Mouse (Mus musculus) subcutaneous adipose tissue, adult 2 months (tissue): ENCODE measurements around the gene Nat9. TPM values are rescaled to one million over a fixed set of nuclear protein-coding genes. Genes with fewer than 3 reads are reported as not detected.

Experiments used
- polyA plus RNA-seq: library from polyadenylated mRNA; depleted of rRNA; stranded (reverse); fragments of >200 nt; gene quantifications from 2 replicates; pipeline ENCODE4 v1.2.3, GENCODE M21; 2012; ENCODE audit warnings: low replicate concordance; rRNA removed

The Nat9 gene
- 21.8 and 40.5 TPM in 2 replicates for polyA plus RNA-seq

DNA sequence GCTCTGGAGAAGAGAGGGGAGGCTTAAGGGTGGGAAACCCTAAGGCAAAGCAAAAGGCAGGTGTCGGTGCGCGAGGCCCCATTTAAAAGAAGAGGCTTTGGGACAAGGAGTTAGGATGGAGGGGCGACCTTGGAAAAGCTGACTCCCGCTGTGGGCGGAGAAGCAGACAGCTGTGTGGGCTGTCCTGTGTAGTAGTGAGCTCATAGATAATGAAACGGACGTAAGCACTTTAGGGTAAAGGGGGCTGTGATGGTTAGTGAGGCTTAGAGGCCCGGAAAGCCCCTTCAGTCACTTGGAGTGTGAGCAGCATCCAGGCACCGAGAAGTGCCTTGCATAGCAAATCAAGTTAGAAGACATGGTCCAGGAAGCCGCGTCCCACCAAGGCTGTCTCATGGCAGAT lies at the start of gene Nat9:
Nat9 (minus strand) TSS at position 167 of the 400 bp plus-strand sequence.

DNA sequence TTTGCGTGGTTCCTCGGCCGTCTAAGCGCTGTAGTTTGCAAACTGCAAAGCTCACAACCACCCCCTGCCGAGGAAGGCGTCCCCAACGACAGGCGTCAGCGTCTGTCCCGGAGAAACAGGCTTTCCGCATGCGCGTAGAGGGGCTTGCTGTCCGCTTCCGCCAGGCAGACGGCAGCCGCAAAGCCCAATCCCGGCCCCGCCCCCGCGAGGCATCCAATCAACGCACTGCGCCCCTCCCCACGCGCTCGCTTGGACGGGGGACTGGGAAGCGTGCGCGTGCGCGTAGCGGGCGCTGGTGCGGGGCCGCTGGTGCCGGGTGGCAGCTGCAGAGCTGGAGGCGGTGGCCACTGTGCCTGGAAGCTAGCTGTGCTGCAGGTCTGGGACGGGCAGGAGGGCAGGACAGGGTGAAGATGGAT lies 427 bp downstream of the Nat9 start, which contains the start of gene Tmem104:
Tmem104 (plus strand) TSS at position 264 of the 416 bp plus-strand sequence.

DNA sequence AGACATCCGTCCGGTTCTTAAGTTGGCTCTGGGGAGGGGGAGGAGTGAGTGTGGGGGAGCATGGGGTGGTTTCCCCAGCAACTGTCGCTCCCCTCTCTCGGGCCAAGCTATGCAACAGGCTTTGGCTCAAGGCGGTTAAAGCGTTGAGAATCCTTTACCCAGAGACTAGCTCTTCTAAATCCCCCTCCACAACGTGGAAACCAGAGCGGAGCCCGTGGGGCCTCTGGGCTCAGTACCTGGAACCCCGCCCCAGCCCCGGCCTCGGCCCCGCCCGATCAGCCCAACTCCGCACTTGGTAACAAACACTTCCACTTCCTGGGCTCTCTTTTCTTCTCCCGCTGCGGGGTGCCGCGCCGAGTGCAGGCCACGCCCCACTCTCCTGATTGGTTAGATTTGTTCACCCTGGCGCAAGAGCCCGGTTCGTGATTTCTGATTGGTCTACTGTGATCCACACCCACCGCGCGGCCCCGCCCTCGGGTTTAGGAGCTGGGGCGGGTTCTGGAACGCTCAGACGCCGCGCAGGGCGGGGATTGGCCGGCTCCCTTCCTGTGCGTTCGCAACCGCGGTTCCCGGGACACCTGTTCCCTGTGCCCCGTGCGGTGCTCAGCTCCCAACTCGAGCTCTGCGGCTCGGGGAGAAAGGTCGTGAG lies 24.7 kb downstream of the Nat9 start, which contains the start of gene Slc9a3r1:
Slc9a3r1 (plus strand) TSS at position 510 of the 649 bp plus-strand sequence.

DNA sequence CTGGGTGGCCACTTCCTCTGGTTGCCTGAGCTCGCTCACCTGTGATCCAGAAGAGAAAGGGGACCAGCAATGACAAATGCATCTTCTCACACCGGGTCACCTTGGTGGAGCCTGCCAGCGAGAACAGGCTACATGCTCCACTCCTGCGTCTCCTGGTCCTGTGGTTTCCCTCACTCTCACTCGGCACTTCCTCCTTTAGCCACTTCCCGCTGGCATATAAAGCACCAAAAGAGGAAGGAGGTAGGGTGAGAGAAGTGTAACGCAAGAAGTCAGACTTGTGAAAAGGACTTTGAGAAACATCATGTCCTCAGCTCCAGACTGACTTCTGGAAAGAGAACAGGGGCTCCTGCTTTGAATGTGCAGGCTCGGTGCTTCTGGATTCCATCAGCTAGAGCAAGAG lies 53.9 kb downstream of the Nat9 start, which contains the start of gene Cd300lf:
Cd300lf (minus strand) TSS at position 193 of the 400 bp plus-strand sequence.

Other genes with a start within 250 kb of the Nat9 start
- gene Cd300c, start 218.7 kb downstream of the Nat9 start, polyA plus RNA-seq: 0.54 TPM in 1 of 2 replicates, not detected in the other
- 4.3 and 5.3 TPM in 2 replicates for gene Cd300ld, start 197.9 kb downstream of the Nat9 start, polyA plus RNA-seq
- 6.8 and 17.5 TPM in 2 replicates for gene Cd300c2, start 186.0 kb downstream of the Nat9 start, polyA plus RNA-seq
- gene Cd300ld2, start 171.7 kb downstream of the Nat9 start, polyA plus RNA-seq: 1.4 and 3.3 TPM in 2 replicates
- gene Cd300ld4, start 160.8 kb downstream of the Nat9 start, polyA plus RNA-seq: 3.3 TPM in 2 replicates
- gene Cd300ld5, start 150.1 kb downstream of the Nat9 start, polyA plus RNA-seq: 7.1 and 7.3 TPM in 2 replicates
- 72.6 and 85.8 TPM in 2 replicates for gene Cd300ld3, start 139.4 kb downstream of the Nat9 start, polyA plus RNA-seq
- gene Cd300e, start 125.7 kb downstream of the Nat9 start, polyA plus RNA-seq: 0.20 and 0.30 TPM in 2 replicates
- 0.99 and 1.1 TPM in 2 replicates for gene Rab37, start 96.4 kb downstream of the Nat9 start, polyA plus RNA-seq
- 0.75 and 6.3 TPM in 2 replicates for gene Cd300lf, start 53.9 kb downstream of the Nat9 start, polyA plus RNA-seq
- 12.4 and 42.5 TPM in 2 replicates for gene Slc9a3r1, start 24.5 kb downstream of the Nat9 start, polyA plus RNA-seq
- gene Tmem104, start 372 bp downstream of the Nat9 start, polyA plus RNA-seq: 20.1 and 31.2 TPM in 2 replicates
- 0.12 TPM in 1 of 2 replicates, not detected in the other for gene Grin2c, start 79.4 kb upstream of the Nat9 start, polyA plus RNA-seq
- 16.6 and 17.8 TPM in 2 replicates for gene Fdxr, start 89.2 kb upstream of the Nat9 start, polyA plus RNA-seq
- 1.9 and 3.5 TPM in 2 replicates for gene Fads6, start 109.8 kb upstream of the Nat9 start, polyA plus RNA-seq
- gene Otop2, start 119.3 kb upstream of the Nat9 start, polyA plus RNA-seq: not detected in 2 replicates
- 0.04 TPM in 1 of 2 replicates, not detected in the other for gene Ush1g, start 134.2 kb upstream of the Nat9 start, polyA plus RNA-seq
- gene Otop3, start 146.9 kb upstream of the Nat9 start, polyA plus RNA-seq: 0.12 TPM in 1 of 2 replicates, not detected in the other
- gene Hid1, start 179.9 kb upstream of the Nat9 start, polyA plus RNA-seq: 14.8 and 23.9 TPM in 2 replicates
- 16.6 and 43.4 TPM in 2 replicates for gene Cdr2l, start 194.1 kb upstream of the Nat9 start, polyA plus RNA-seq
- 79.4 and 110 TPM in 2 replicates for gene Mrpl58, start 215.9 kb upstream of the Nat9 start, polyA plus RNA-seq
- gene Atp5h, start 232.1 kb upstream of the Nat9 start, polyA plus RNA-seq: 141 and 187 TPM in 2 replicates
- 39.0 and 44.5 TPM in 2 replicates for gene Kctd2, start 232.3 kb upstream of the Nat9 start, polyA plus RNA-seq